Mouse (Mus musculus) erythroblast, embryonic 14.5 days (primary cell): ENCODE measurements at regions not wholly inside any gene's neighbourhood (a gene's known extent, or its start where the extent isn't known, plus 50 kb on each side); places are given as distances from the start of the nearest gene placed in this dataset.

Source experiments
- GATA1 ChIP-seq: IDR thresholded peaks from 2 replicates; pipeline ENCODE4 v1.6.1; 2012; ENCODE audit warnings: low read length, inconsistent platforms, mixed read lengths
- TAL1 ChIP-seq: IDR thresholded peaks from 3 replicates; pipeline ENCODE4 v1.6.1; 2012; ENCODE audit warnings: low read length, inconsistent platforms, mixed read lengths

GRCm38 (mm10) chr3:121104571-121105407 lies 66.7 kb downstream of the Rwdd3 start:
- no peak for TF ChIP-seq GATA1
- no peak for TF ChIP-seq TAL1
